8 mouse cellular contexts compared by ENCODE assay signal in genomic region chr4:46451240-46451757, GRCm38 (mm10). TPM values are rescaled to one million over a fixed set of nuclear protein-coding genes. Genes with fewer than 3 reads are reported as not detected.
DNase-seq lines count a peak whose midpoint lies in the region; ATAC-seq and TF ChIP-seq lines count a peak whose summit lies in the region.

No protein-coding gene starts in this region.

- TF ChIP-seq POLR2A in brain, embryonic 14.5 days (IDR thresholded peaks at IDR 0.05; ENCODE audit: borderline replicate concordance, extremely low read depth, insufficient read depth, insufficient read length, poor library complexity, severe bottlenecking): peak; percentile 34; the same call in 1 of the 2 replicates

- H3K27ac ChIP-seq in forebrain, embryonic 15.5 days (replicated peaks): peak overlapping the region; percentile 98
- peak overlapping the region; percentile 100 for H3K27ac ChIP-seq in lung, embryonic 14.5 days (ENCODE audit: low read depth)

- peaks cover 37% of the 10 kb centered on the region for H3K4me1 ChIP-seq in forebrain, embryonic 15.5 days
- H3K4me1 ChIP-seq in lung, embryonic 14.5 days (ENCODE audit: insufficient read depth): peaks cover 16% of the 10 kb centered on the region

- peak; percentile 18 for ATAC-seq in CD4-positive, CD25-positive, alpha-beta regulatory T cell, adult 4 months
- peak; percentile 44 for ATAC-seq in forebrain, embryonic 15.5 days (replicated peaks)
- ATAC-seq in lung, embryonic 14.5 days (ENCODE audit: insufficient read depth): peak; percentile 26

- intact Hi-C loops in heart, postnatal 25 days (cut with DNase I): loop anchor here (2.0 to 5.0 kb wide), 2 partner anchors 36 to 48 kb away; partner anchors contain the start of gene Nans

- H3K4me2 ChIP-seq in forebrain, embryonic 15.5 days (replicated peaks): peak overlapping the region; percentile 90
- peak overlapping the region; percentile 70 for H3K4me2 ChIP-seq in lung, embryonic 14.5 days

- peak overlapping the region; percentile 92 for H3K4me3 ChIP-seq in forebrain, embryonic 15.5 days
- peak overlapping the region; percentile 90 for H3K4me3 ChIP-seq in lung, embryonic 14.5 days (ENCODE audit: low read depth, low read length)

- peak overlapping the region; percentile 94 for H3K9ac ChIP-seq in forebrain, embryonic 15.5 days (replicated peaks)
- H3K9ac ChIP-seq in lung, embryonic 14.5 days: peak overlapping the region; percentile 100

- no peaks in the 10 kb centered on the region for H3K9me3 ChIP-seq in forebrain, embryonic 15.5 days
- H3K9me3 ChIP-seq in lung, embryonic 14.5 days (ENCODE audit: low read depth, low read length): no peaks in the 10 kb centered on the region

- no peak for TF ChIP-seq CTCF in brain, embryonic 14.5 days (IDR thresholded peaks at IDR 0.05; ENCODE audit: borderline replicate concordance, extremely low read depth, insufficient read depth, insufficient read length)
- no peak for TF ChIP-seq CTCF in lung, embryonic 14.5 days (IDR thresholded peaks at IDR 0.05; ENCODE audit: low read depth)

- WGBS in forebrain, embryonic 15.5 days: under 1% methylated on average over 46 of the region's 70 CpGs
- 2% methylated on average over 44 of the region's 70 CpGs for WGBS in lung, embryonic 14.5 days

- DNase-seq in brain, embryonic 14.5 days (ENCODE audit: low read depth): peak; percentile 79
- peak; percentile 59 for DNase-seq in heart, postnatal 25 days (ENCODE audit: low spot score)
- peak; percentile 55 to 74 for DNase-seq in layer of hippocampus, adult 18-20 months (ENCODE audit: low spot score in 2 of 2)
- DNase-seq in lung, embryonic 14.5 days: peak; percentile 71
- peak; percentile 63 for DNase-seq in ovary, postnatal 14 days (ENCODE audit: low spot score)
- DNase-seq in thymus, postnatal 0 days (ENCODE audit: low spot score): peak; percentile 70

- H3K36me3 ChIP-seq in forebrain, embryonic 15.5 days: no peaks in the 10 kb centered on the region
- H3K36me3 ChIP-seq in lung, embryonic 14.5 days (ENCODE audit: insufficient read depth): 0 out of 2 replicates have a peak, but pooled peaks cover 2% of the 10 kb centered on the region

- no peaks in the 10 kb centered on the region for H3K27me3 ChIP-seq in forebrain, embryonic 15.5 days
- H3K27me3 ChIP-seq in lung, embryonic 14.5 days (ENCODE audit: insufficient read depth, low read length): no peaks in the 10 kb centered on the region

RNA-seq across cellular contexts. Expression of gene Anp32b, which starts 0.6 kb away (rescaled TPM):
- 10 to 100 TPM; 36.6 to 47.9 TPM for polyA plus RNA-seq in CD4-positive, CD25-positive, alpha-beta regulatory T cell, adult 4 months (2017; shearing (Covaris generic))
- 28.6 and 65.2 TPM in 2 replicates for polyA plus RNA-seq in brain, embryonic 14.5 days (2012; rRNA removed)
- 109 and 115 TPM in 2 replicates for polyA plus RNA-seq in forebrain, embryonic 15.5 days (2015; fragmentation: Nextera tagmentation; extraction: Ambion mirVana)
- total RNA-seq in heart, postnatal 25 days (2021): 10 to 100 TPM; 51.7 to 57.3 TPM
- 10 to 100 TPM; 54.9 to 56.1 TPM for total RNA-seq in layer of hippocampus, adult 18-20 months (2021)
- polyA plus RNA-seq in lung, embryonic 14.5 days (2014; fragmentation: Nextera tagmentation; extraction: Ambion mirVana): 315 and 330 TPM in 2 replicates
- 356 and 374 TPM in 2 replicates for polyA plus RNA-seq in thymus, postnatal 0 days (2015; fragmentation: Nextera tagmentation; extraction: Ambion mirVana)

RNA-seq across cellular contexts. Expression of gene Nans, which starts 37.7 kb away (rescaled TPM):
- 10 to 100 TPM; 67.1 to 69.6 TPM for polyA plus RNA-seq in CD4-positive, CD25-positive, alpha-beta regulatory T cell, adult 4 months (2017; shearing (Covaris generic))
- polyA plus RNA-seq in brain, embryonic 14.5 days (2012; rRNA removed): 63.7 and 64.8 TPM in 2 replicates
- 78.5 and 84.2 TPM in 2 replicates for polyA plus RNA-seq in forebrain, embryonic 15.5 days (2015; fragmentation: Nextera tagmentation; extraction: Ambion mirVana)
- total RNA-seq in heart, postnatal 25 days (2021): 10 to 100 TPM; 15.5 to 16.5 TPM
- 10 to 100 TPM; 16.0 to 17.4 TPM for total RNA-seq in layer of hippocampus, adult 18-20 months (2021)
- polyA plus RNA-seq in lung, embryonic 14.5 days (2014; fragmentation: Nextera tagmentation; extraction: Ambion mirVana): 75.8 and 77.9 TPM in 2 replicates
- 111 and 114 TPM in 2 replicates for polyA plus RNA-seq in thymus, postnatal 0 days (2015; fragmentation: Nextera tagmentation; extraction: Ambion mirVana)

RNA-seq across cellular contexts. Expression of gene Hemgn, which starts 38.0 kb away (rescaled TPM):
- polyA plus RNA-seq in CD4-positive, CD25-positive, alpha-beta regulatory T cell, adult 4 months (2017; shearing (Covaris generic)): under 1 TPM in 1 of 2 experiments, not detected in 1; 0.36 TPM
- polyA plus RNA-seq in brain, embryonic 14.5 days (2012; rRNA removed): 0.08 and 0.30 TPM in 2 replicates
- polyA plus RNA-seq in forebrain, embryonic 15.5 days (2015; fragmentation: Nextera tagmentation; extraction: Ambion mirVana): 0.24 TPM in 1 of 2 replicates, not detected in the other
- under 1 TPM; 0.18 to 0.42 TPM for total RNA-seq in heart, postnatal 25 days (2021)
- not detected for total RNA-seq in layer of hippocampus, adult 18-20 months (2021)
- 0.55 and 0.74 TPM in 2 replicates for polyA plus RNA-seq in lung, embryonic 14.5 days (2014; fragmentation: Nextera tagmentation; extraction: Ambion mirVana)
- polyA plus RNA-seq in thymus, postnatal 0 days (2015; fragmentation: Nextera tagmentation; extraction: Ambion mirVana): 5.3 and 6.8 TPM in 2 replicates

Comparison
In these comparisons a context has a peak if more than half of its experiments do, and no peak if none do; other contexts are left out.
1. Peak in every context shown above with its lines: DNase-seq, ATAC-seq, H3K4me3 ChIP-seq and H3K27ac ChIP-seq.